Mouse (Mus musculus): Measurements from ENCODE around the gene Ptgir. TPM values are rescaled to one million over a fixed set of nuclear protein-coding genes. Genes with fewer than 3 reads are reported as not detected.

The Ptgir gene
- polyA plus RNA-seq, 1 experiment from 2014 or later = 0.54 TPM

DNA sequence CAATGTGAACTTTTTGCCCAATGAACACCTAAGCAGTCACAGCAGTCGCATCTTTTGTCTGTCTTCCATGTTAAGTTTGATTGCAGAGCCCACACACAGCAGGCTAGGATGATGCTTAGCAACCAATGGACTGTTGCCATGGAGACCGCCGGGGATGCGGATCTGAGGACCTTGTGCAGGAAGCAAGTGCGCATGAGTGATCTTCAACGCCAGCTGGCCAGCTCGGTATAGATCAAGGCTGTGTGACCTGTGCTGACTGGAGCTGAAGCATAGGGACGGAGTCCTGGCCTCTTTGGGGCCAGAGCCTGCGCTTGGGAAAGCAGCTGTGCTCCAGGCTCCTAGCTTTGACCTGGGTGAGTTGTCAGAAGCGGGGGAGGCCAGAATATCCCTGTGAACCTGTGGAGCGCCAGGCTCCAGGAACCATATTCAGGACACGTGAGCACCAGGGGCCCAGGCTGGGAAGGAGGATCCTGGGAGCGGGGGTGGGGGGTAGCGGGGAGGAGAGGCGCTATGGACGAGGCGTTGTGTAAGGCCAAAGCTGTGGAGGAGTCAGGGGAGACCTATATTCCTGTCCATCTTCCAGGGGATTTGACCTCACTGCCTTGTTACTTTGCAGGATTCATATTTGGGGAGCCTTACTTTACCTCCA, 53.4 kb downstream of the Ptgir start, which contains the start of gene Pnmal1:
Gene Pnmal1, plus strand, starts transcription at position 141 of the 649 bp plus-strand sequence.
- H3K27me3 ChIP-seq = no peaks in the 10 kb centered on the region
- peak within 1 kb of the TSS; percentile 39 for H3K4me3 ChIP-seq (replicated peaks)
- 3% methylated on average over 17 of the region's 17 CpGs for WGBS
- peak; percentile 97 for ATAC-seq
- H3K4me1 ChIP-seq (replicated peaks) = peaks cover 67% of the 10 kb centered on the region
- peak within 1 kb of the TSS; percentile 57 for H3K9ac ChIP-seq (replicated peaks)
- H3K36me3 ChIP-seq = peaks cover 22% of the 10 kb centered on the region
- peak within 1 kb of the TSS; percentile 76 for H3K4me2 ChIP-seq (replicated peaks)
- H3K27ac ChIP-seq = peak within 1 kb of the TSS; percentile 92
- H3K9me3 ChIP-seq = no peaks in the 10 kb centered on the region

Other genes starting within 250 kb of the Ptgir start
- gene Ceacam15, start 230.8 kb upstream of the Ptgir start, polyA plus RNA-seq (2015; fragmentation: Nextera tagmentation; extraction: Ambion mirVana) = not detected in 2 replicates
- gene Ceacam9, start 184.6 kb upstream of the Ptgir start, polyA plus RNA-seq (2015; fragmentation: Nextera tagmentation; extraction: Ambion mirVana) = 0.14 TPM in 1 of 2 replicates, not detected in the other
- gene Ap2s1, start 168.1 kb upstream of the Ptgir start, polyA plus RNA-seq (2015; fragmentation: Nextera tagmentation; extraction: Ambion mirVana) = 360 and 361 TPM in 2 replicates
- 13.8 and 14.9 TPM in 2 replicates for gene Slc1a5, start 125.2 kb upstream of the Ptgir start, polyA plus RNA-seq (2015; fragmentation: Nextera tagmentation; extraction: Ambion mirVana)
- 184 and 186 TPM in 2 replicates for gene Strn4, start 90.6 kb upstream of the Ptgir start, polyA plus RNA-seq (2015; fragmentation: Nextera tagmentation; extraction: Ambion mirVana)
- 43.9 and 46.1 TPM in 2 replicates for gene Fkrp, start 89.8 kb upstream of the Ptgir start, polyA plus RNA-seq (2015; fragmentation: Nextera tagmentation; extraction: Ambion mirVana)
- 6.4 and 6.6 TPM in 2 replicates for gene Prkd2, start 63.6 kb upstream of the Ptgir start, polyA plus RNA-seq (2015; fragmentation: Nextera tagmentation; extraction: Ambion mirVana)
- 2.8 and 2.9 TPM in 2 replicates for gene Dact3, start 31.2 kb upstream of the Ptgir start, polyA plus RNA-seq (2015; fragmentation: Nextera tagmentation; extraction: Ambion mirVana)
- gene Gng8, start 14.7 kb upstream of the Ptgir start, polyA plus RNA-seq (2015; fragmentation: Nextera tagmentation; extraction: Ambion mirVana) = 23.4 and 30.8 TPM in 2 replicates
- gene Calm3, start 17.6 kb downstream of the Ptgir start, polyA plus RNA-seq (2015; fragmentation: Nextera tagmentation; extraction: Ambion mirVana) = 297 and 325 TPM in 2 replicates
- 119 and 120 TPM in 2 replicates for gene Pnmal2, start 38.2 kb downstream of the Ptgir start, polyA plus RNA-seq (2015; fragmentation: Nextera tagmentation; extraction: Ambion mirVana)
- 54.7 and 60.8 TPM in 2 replicates for gene Pnmal1, start 53.2 kb downstream of the Ptgir start, polyA plus RNA-seq (2015; fragmentation: Nextera tagmentation; extraction: Ambion mirVana)
- gene Gm42372, start 76.6 kb downstream of the Ptgir start, polyA plus RNA-seq (2015; fragmentation: Nextera tagmentation; extraction: Ambion mirVana) = 3.4 and 4.3 TPM in 2 replicates
- 5.6 and 5.9 TPM in 2 replicates for gene Ccdc8, start 86.2 kb downstream of the Ptgir start, polyA plus RNA-seq (2015; fragmentation: Nextera tagmentation; extraction: Ambion mirVana)
- gene Ppp5c, start 121.4 kb downstream of the Ptgir start, polyA plus RNA-seq (2015; fragmentation: Nextera tagmentation; extraction: Ambion mirVana) = 108 and 110 TPM in 2 replicates
- gene Hif3a, start 155.9 kb downstream of the Ptgir start, polyA plus RNA-seq (2015; fragmentation: Nextera tagmentation; extraction: Ambion mirVana) = 2.0 and 2.4 TPM in 2 replicates
- gene Psg16, start 167.6 kb downstream of the Ptgir start, polyA plus RNA-seq (2015; fragmentation: Nextera tagmentation; extraction: Ambion mirVana) = 1.2 and 1.5 TPM in 2 replicates
- not detected in 2 replicates for gene Ceacam3, start 243.8 kb downstream of the Ptgir start, polyA plus RNA-seq (2015; fragmentation: Nextera tagmentation; extraction: Ambion mirVana)